Mouse (Mus musculus) spleen, postnatal 4 days (tissue): ENCODE measurements around the gene Gm8246.
"Not testable (repeated sequence)": the region's sequence is repeated elsewhere in the genome, so short reads cannot be mapped to it uniquely, and the experiment has no call there.

Experiments
- DNase-seq, 2 experiments: peaks; one replicate each; pipeline ENCODE4 v3.0.0; 2022; ENCODE audit warnings: low spot score in 2 of 2

Gene Gm8246

GRCm38 (mm10) chr14:5477730-5478129 lies at the start of gene Gm8246:
Gene Gm8246, minus strand, starts transcription at chr14:5477830.
- not testable (repeated sequence) for DNase-seq

GRCm38 (mm10) chr14:5501374-5501773 lies 23.7 kb upstream of the Gm8246 start, which contains the start of gene Gm3488:
Gene Gm3488, plus strand, starts transcription at chr14:5501674.
- DNase-seq: not testable (repeated sequence)

GRCm38 (mm10) chr14:5483907-5484306 lies 6.3 kb upstream of the Gm8246 start, which contains the start of gene Gm3187:
Gene Gm3187, plus strand, starts transcription at chr14:5484207.
- not testable (repeated sequence) for DNase-seq

GRCm38 (mm10) chr14:5460469-5460868 lies 17.2 kb downstream of the Gm8246 start:
- DNase-seq: not testable (repeated sequence)

DNA sequence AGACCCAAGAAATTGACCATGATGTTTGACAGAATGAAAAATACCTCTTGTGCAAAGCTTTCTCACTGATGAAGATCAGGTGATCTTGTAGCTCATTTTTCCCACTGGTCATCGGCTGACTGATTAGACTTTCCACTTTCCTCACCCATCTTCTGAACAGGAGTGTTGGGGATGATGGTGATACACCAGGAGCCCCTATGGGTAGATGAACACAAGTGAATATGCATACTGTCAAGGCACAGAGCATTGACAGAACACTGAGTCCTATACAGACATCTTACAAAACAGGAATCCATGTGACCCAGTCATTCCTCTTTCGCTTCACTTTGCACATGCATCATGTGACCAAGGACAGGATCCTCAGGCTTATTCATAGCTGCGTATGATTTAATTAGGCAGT lies 22.3 kb downstream of the Gm8246 start, which contains the start of gene Gm3194:
Gene Gm3194, minus strand, starts transcription at position 101 of the 400 bp plus-strand sequence.
- DNase-seq: not testable (repeated sequence)
